Mouse (Mus musculus) heart, adult 2 months (tissue): ENCODE results near the gene Lipm.

Experiments used
- CTCF ChIP-seq: fragments of 200-600 bp; IDR thresholded peaks from 2 replicates; pipeline ENCODE4 v1.8.1; 2022; ENCODE audit warnings: antibody characterized with exemption, mild to moderate bottlenecking, moderate library complexity
- POLR2A ChIP-seq: fragments of 200-500 bp; IDR thresholded peaks from 2 replicates; pipeline ENCODE4 v1.6.1; 2011; ENCODE audit warnings: mild to moderate bottlenecking, low read depth, low read length, control low read depth; ENCODE audit not compliant: insufficient read depth

- TF ChIP-seq CTCF (no peak), POLR2A (no peak)
Measured at GRCm38 (mm10) chr19:34138720-34139430, 38.1 kb downstream of the Lipm start.
